Mouse (Mus musculus): Measurements from ENCODE around the gene Mgll. TPM values are rescaled to one million over a fixed set of nuclear protein-coding genes. Genes with fewer than 3 reads are reported as not detected.
A peak's percentile ranks its signal among the peaks of the same experiment; 100 is the strongest.

Gene Mgll
- polyA plus RNA-seq, 1 experiment from 2014 or later = 4.6 TPM

DNA sequence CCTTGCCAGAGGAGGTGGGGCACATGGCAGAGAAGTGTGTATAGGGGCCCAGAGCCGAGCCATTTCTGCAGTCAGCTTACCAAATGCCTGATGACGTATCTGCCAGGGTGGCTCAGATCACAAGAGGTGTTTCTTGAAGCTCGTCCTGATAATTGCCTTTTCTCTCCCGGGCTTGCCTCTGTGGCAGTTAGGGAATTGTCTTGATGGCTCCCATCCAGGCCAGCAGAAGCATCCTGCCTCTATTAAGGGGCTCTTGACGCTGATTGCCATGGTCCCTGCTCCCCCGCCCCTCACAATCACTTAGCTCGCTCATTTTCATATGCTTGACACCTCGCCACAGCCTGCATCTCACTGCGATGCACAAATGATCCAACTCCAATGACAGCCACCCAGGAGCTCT is 67.1 kb downstream of the Mgll start:
- 52% methylated on average over 9 of the region's 9 CpGs for WGBS
- Histone ChIP-seq H3K4me1 (replicated peaks; ENCODE audit: control insufficient read depth, insufficient read depth, low read length) (peaks cover 7% of the 10 kb centered on the region; the same call in 1 of the 2 replicates), H3K4me3 (ENCODE audit: low read depth, low read length) (no peak overlapping the region), H3K36me3 (ENCODE audit: control insufficient read depth, insufficient read depth, low read length) (no peaks in the 10 kb centered on the region), H3K27ac (ENCODE audit: low read depth, low read length) (no peak overlapping the region), H3K27me3 (ENCODE audit: control insufficient read depth, insufficient read depth, low read length) (no peaks in the 10 kb centered on the region), H3K9ac (ENCODE audit: low read depth, low read length) (no peak overlapping the region), H3K4me2 (replicated peaks; ENCODE audit: low read depth, low read length) (no peak overlapping the region), H3K9me3 (ENCODE audit: control insufficient read depth, low read length) (no peaks in the 10 kb centered on the region)
- DNase-seq (ENCODE audit: low spot score) (no peak), ATAC-seq (ENCODE audit: low FRiP score) (no peak)

DNA sequence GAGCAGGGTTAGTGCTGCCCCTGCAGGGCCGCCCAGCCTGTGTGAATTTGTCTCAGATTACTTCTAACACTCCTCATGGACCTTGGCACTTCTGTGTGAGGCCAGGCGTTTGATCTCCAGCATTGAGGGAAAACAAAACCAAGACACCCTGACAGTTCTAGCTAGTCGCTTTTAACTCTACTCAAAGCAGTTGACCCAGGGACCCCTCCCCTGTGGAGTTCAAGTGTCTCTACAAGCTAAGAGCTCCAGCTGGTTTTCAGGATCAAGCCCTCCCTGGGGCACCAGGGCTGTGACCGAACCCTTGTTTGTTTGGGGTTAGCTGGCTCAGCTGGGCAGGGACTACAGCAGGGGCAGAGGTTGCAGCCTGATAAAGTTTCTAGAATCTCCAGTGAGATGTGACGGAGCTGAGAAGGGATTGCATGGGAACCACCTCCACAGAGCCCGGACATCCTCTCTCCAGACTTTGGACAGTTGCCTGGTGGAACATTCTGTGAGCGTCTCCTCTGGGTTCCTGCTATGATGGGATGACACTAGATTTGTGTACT is 68.0 kb downstream of the Mgll start:
- H3K27me3 ChIP-seq (ENCODE audit: control insufficient read depth, insufficient read depth, low read length) = no peaks in the 10 kb centered on the region
- H3K4me2 ChIP-seq (replicated peaks; ENCODE audit: low read depth, low read length) = no peak overlapping the region
- no peaks in the 10 kb centered on the region for H3K36me3 ChIP-seq (ENCODE audit: control insufficient read depth, insufficient read depth, low read length)
- DNase-seq (ENCODE audit: low spot score) (no peak), ATAC-seq (ENCODE audit: low FRiP score) (no peak)
- no peaks in the 10 kb centered on the region for H3K9me3 ChIP-seq (ENCODE audit: control insufficient read depth, low read length)
- WGBS = 41% methylated on average over 7 of the region's 7 CpGs
- H3K27ac ChIP-seq (ENCODE audit: low read depth, low read length) = no peak overlapping the region
- H3K4me1 ChIP-seq (replicated peaks; ENCODE audit: control insufficient read depth, insufficient read depth, low read length) = peaks cover 6% of the 10 kb centered on the region; the same call in 1 of the 2 replicates
- no peak overlapping the region for H3K4me3 ChIP-seq (ENCODE audit: low read depth, low read length)
- no peak overlapping the region for H3K9ac ChIP-seq (ENCODE audit: low read depth, low read length)

DNA sequence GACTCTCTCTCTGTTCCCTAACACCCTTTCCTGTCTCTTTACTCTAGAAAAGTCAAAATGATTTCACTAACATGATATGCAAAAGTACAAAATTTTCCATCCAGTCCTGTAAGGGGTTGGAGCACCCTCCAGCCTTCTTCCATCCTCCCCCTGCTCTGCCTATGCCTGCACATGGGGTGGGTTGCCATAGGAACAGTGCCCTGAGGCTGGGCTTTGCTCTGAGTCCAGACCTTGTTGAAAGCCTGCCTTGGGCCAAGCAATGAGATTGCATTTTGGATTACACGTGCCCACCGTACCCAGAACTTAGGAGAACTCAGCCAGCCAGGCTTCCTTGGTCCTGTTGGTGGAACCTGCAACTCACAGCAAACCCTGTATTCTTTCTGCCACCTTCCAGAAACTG is 69.0 kb downstream of the Mgll start:
- H3K9me3 ChIP-seq (ENCODE audit: control insufficient read depth, low read length) = no peaks in the 10 kb centered on the region
- no peak overlapping the region for H3K4me2 ChIP-seq (replicated peaks; ENCODE audit: low read depth, low read length)
- WGBS = 41% methylated on average over 2 of the region's 2 CpGs
- H3K4me1 ChIP-seq (replicated peaks; ENCODE audit: control insufficient read depth, insufficient read depth, low read length) = no peaks in the 10 kb centered on the region
- H3K27ac ChIP-seq (ENCODE audit: low read depth, low read length) = no peak overlapping the region
- DNase-seq (ENCODE audit: low spot score) = peak; percentile 54
- ATAC-seq (ENCODE audit: low FRiP score) = no peak
- H3K4me3 ChIP-seq (ENCODE audit: low read depth, low read length) = no peak overlapping the region
- H3K27me3 ChIP-seq (ENCODE audit: control insufficient read depth, insufficient read depth, low read length) = no peaks in the 10 kb centered on the region
- no peaks in the 10 kb centered on the region for H3K36me3 ChIP-seq (ENCODE audit: control insufficient read depth, insufficient read depth, low read length)
- no peak overlapping the region for H3K9ac ChIP-seq (ENCODE audit: low read depth, low read length)

DNA sequence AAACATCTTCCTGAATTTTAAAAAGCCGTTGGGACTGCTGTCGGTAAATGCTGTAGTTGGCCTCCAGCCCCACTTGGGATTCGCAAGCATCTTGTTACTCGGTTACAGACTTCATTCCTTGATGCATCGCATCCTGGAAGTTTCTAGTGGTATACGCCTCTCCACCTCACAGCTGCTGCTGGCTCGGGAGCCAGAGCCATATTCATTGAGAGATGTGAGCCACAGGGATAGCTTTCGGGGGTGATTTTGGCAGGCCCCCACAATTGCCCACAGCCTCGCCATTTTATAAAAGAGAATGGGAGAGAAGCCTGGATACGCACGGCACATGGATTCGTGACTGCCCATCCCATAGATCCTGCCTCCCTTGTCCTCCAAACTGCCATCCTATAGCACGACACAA is 69.7 kb downstream of the Mgll start:
- Histone ChIP-seq H3K4me3 (ENCODE audit: low read depth, low read length) (no peak overlapping the region), H3K4me1 (replicated peaks; ENCODE audit: control insufficient read depth, insufficient read depth, low read length) (no peaks in the 10 kb centered on the region), H3K27ac (ENCODE audit: low read depth, low read length) (no peak overlapping the region), H3K4me2 (replicated peaks; ENCODE audit: low read depth, low read length) (no peak overlapping the region), H3K9me3 (ENCODE audit: control insufficient read depth, low read length) (no peaks in the 10 kb centered on the region), H3K9ac (ENCODE audit: low read depth, low read length) (no peak overlapping the region), H3K27me3 (ENCODE audit: control insufficient read depth, insufficient read depth, low read length) (no peaks in the 10 kb centered on the region), H3K36me3 (ENCODE audit: control insufficient read depth, insufficient read depth, low read length) (no peaks in the 10 kb centered on the region)
- ATAC-seq (ENCODE audit: low FRiP score) (no peak), DNase-seq (ENCODE audit: low spot score) (no peak)
- 82% methylated on average over 13 of the region's 13 CpGs for WGBS

DNA sequence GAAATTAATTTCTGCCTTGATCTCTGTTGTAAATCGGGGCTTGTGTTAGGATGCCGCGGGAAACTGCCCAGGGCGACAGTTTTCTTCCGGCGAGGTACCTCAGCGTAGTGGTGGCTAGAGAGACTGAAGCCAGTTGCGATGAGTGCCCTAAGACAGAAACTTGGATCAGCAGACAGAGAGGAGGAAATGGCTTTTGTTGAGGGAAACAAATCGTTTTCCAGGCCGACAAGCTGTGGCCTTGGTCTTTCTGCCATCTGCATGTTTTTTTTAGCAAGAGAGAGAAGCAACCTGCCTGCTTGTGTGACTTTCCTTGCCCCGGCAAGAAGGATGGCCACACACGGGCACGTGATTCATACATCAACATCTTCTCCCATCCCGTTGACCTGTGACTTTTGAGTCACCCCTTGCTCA is 70.4 kb downstream of the Mgll start:
- H3K4me3 ChIP-seq (ENCODE audit: low read depth, low read length) = no peak overlapping the region
- no peak for DNase-seq (ENCODE audit: low spot score)
- ATAC-seq (ENCODE audit: low FRiP score) = no peak
- H3K9ac ChIP-seq (ENCODE audit: low read depth, low read length) = no peak overlapping the region
- H3K9me3 ChIP-seq (ENCODE audit: control insufficient read depth, low read length) = no peaks in the 10 kb centered on the region
- no peak overlapping the region for H3K4me2 ChIP-seq (replicated peaks; ENCODE audit: low read depth, low read length)
- no peak overlapping the region for H3K27ac ChIP-seq (ENCODE audit: low read depth, low read length)
- no peaks in the 10 kb centered on the region for H3K36me3 ChIP-seq (ENCODE audit: control insufficient read depth, insufficient read depth, low read length)
- WGBS = 77% methylated on average over 14 of the region's 14 CpGs
- H3K4me1 ChIP-seq (replicated peaks; ENCODE audit: control insufficient read depth, insufficient read depth, low read length) = no peaks in the 10 kb centered on the region
- no peaks in the 10 kb centered on the region for H3K27me3 ChIP-seq (ENCODE audit: control insufficient read depth, insufficient read depth, low read length)

DNA sequence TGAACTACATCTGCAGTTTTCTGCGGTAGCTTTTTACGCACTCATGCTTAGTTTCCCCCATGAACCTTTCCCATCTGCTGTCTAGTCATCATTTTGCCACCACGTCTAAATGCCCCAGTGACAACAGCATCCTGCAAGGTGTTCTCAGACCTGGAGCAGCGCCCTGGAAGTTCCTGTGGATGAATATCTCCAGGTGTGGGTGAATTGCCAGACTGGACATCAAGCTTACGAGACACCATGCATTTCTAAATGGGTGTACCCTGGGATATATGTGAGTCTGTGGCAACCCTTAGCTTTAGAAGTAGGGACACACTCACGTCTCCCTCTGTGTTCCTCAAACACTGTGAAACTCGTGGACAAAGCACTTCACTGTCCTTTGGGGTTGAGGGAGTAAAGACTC is 76.0 kb downstream of the Mgll start:
- H3K9me3 ChIP-seq (ENCODE audit: control insufficient read depth, low read length) = no peaks in the 10 kb centered on the region
- peaks cover 3% of the 10 kb centered on the region; the same call in 1 of the 2 replicates for H3K4me1 ChIP-seq (replicated peaks; ENCODE audit: control insufficient read depth, insufficient read depth, low read length)
- H3K9ac ChIP-seq (ENCODE audit: low read depth, low read length) = no peak overlapping the region
- H3K4me3 ChIP-seq (ENCODE audit: low read depth, low read length) = no peak overlapping the region
- H3K27ac ChIP-seq (ENCODE audit: low read depth, low read length) = no peak overlapping the region
- 84% methylated on average over 7 of the region's 7 CpGs for WGBS
- no peak overlapping the region for H3K4me2 ChIP-seq (replicated peaks; ENCODE audit: low read depth, low read length)
- H3K27me3 ChIP-seq (ENCODE audit: control insufficient read depth, insufficient read depth, low read length) = no peaks in the 10 kb centered on the region
- DNase-seq (ENCODE audit: low spot score) = no peak
- H3K36me3 ChIP-seq (ENCODE audit: control insufficient read depth, insufficient read depth, low read length) = no peaks in the 10 kb centered on the region
- no peak for ATAC-seq (ENCODE audit: low FRiP score)

DNA sequence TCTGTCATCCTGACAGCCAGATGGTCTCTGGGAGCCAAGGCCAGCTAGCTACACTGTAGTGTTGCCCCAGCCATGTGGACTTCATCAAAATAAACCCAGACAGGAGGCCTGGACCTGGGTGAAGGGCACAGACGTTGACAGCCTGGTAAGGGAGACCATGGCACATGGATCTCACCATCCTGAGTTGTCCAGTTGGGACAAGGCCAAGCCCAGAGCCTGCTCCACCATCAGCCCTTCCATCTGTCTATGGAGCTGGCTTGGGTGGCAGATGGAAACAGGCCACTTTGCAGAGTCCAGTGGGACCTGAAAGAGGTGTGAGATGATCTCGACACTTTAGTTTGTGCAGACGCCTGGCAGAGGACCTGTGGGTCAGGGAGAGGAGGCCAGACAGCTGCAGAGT is 76.5 kb downstream of the Mgll start:
- Histone ChIP-seq H3K27me3 (ENCODE audit: control insufficient read depth, insufficient read depth, low read length) (no peaks in the 10 kb centered on the region), H3K4me1 (replicated peaks; ENCODE audit: control insufficient read depth, insufficient read depth, low read length) (peaks cover 3% of the 10 kb centered on the region; the same call in 1 of the 2 replicates), H3K9me3 (ENCODE audit: control insufficient read depth, low read length) (no peaks in the 10 kb centered on the region), H3K27ac (ENCODE audit: low read depth, low read length) (no peak overlapping the region), H3K4me2 (replicated peaks; ENCODE audit: low read depth, low read length) (no peak overlapping the region), H3K4me3 (ENCODE audit: low read depth, low read length) (no peak overlapping the region), H3K9ac (ENCODE audit: low read depth, low read length) (no peak overlapping the region), H3K36me3 (ENCODE audit: control insufficient read depth, insufficient read depth, low read length) (no peaks in the 10 kb centered on the region)
- WGBS = 60% methylated on average over 3 of the region's 3 CpGs
- DNase-seq (ENCODE audit: low spot score) (no peak), ATAC-seq (ENCODE audit: low FRiP score) (no peak)

DNA sequence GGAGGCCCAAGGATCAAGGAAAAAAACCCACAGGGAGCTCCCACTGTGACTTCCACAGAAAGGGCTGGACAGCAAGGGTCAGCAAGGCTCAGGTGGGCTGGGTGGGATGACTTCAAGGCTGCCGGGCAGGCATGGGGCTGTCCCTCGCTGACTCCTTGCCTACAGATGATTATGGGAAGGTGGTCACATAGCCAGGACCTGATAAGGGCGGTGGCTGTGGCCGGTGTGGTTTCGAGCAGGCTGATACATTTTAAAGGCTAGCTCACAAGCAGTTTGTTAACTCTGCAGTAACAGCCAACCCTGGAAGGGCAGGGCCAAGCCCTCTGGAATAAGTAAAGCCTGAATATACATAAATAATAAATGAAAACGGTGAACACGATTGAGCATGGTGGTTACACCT is 78.8 kb downstream of the Mgll start:
- WGBS = 91% methylated on average over 7 of the region's 7 CpGs
- H3K4me1 ChIP-seq (replicated peaks; ENCODE audit: control insufficient read depth, insufficient read depth, low read length) = peaks cover 3% of the 10 kb centered on the region; the same call in 1 of the 2 replicates
- H3K36me3 ChIP-seq (ENCODE audit: control insufficient read depth, insufficient read depth, low read length) = no peaks in the 10 kb centered on the region
- H3K4me3 ChIP-seq (ENCODE audit: low read depth, low read length) = no peak overlapping the region
- ATAC-seq (ENCODE audit: low FRiP score) (no peak), DNase-seq (ENCODE audit: low spot score) (no peak)
- no peak overlapping the region for H3K27ac ChIP-seq (ENCODE audit: low read depth, low read length)
- no peaks in the 10 kb centered on the region for H3K27me3 ChIP-seq (ENCODE audit: control insufficient read depth, insufficient read depth, low read length)
- H3K9me3 ChIP-seq (ENCODE audit: control insufficient read depth, low read length) = no peaks in the 10 kb centered on the region
- H3K4me2 ChIP-seq (replicated peaks; ENCODE audit: low read depth, low read length) = no peak overlapping the region
- no peak overlapping the region for H3K9ac ChIP-seq (ENCODE audit: low read depth, low read length)

DNA sequence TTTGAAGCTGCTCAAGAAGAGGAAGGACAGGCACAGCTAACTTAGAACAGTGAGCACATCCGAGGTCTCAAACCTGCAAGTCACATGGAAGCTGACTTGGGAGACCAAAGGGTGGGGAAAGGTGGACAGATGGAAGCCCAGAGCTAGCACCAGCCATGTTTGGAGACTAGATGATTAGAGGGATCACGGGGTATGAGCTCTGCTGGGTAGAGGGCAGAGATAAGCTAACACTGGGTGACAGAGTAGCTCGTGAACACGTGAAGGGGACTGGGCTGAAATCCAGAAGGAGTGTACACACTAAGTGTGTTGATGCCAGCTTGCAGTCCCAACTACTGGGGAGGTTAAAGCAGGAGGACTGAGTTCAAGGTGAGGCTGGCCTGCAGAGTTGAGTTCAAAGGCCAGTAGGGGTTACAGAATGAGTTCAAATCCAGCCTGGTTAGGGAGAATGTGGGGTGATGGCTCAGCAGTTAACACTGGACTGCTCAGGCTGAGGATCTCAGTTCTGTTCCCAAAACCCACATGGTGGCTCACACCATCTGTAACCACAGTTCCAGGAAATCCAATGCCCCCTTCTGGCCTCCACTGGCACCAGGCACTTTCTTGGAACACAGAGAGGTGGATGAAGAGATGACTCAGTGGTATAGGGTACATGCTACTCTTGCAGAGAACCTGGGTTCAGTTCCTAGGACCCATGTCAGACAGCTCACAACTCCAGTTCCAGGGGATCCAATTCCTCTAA is 79.9 kb downstream of the Mgll start:
- Histone ChIP-seq H3K4me3 (ENCODE audit: low read depth, low read length) (no peak overlapping the region), H3K9ac (ENCODE audit: low read depth, low read length) (no peak overlapping the region), H3K9me3 (ENCODE audit: control insufficient read depth, low read length) (no peaks in the 10 kb centered on the region), H3K27me3 (ENCODE audit: control insufficient read depth, insufficient read depth, low read length) (no peaks in the 10 kb centered on the region), H3K36me3 (ENCODE audit: control insufficient read depth, insufficient read depth, low read length) (no peaks in the 10 kb centered on the region), H3K4me2 (replicated peaks; ENCODE audit: low read depth, low read length) (no peak overlapping the region), H3K27ac (ENCODE audit: low read depth, low read length) (no peak overlapping the region), H3K4me1 (replicated peaks; ENCODE audit: control insufficient read depth, insufficient read depth, low read length) (peaks cover 3% of the 10 kb centered on the region; the same call in 1 of the 2 replicates)
- DNase-seq (ENCODE audit: low spot score) = no peak
- ATAC-seq (ENCODE audit: low FRiP score) = no peak
- WGBS = 80% methylated on average over 4 of the region's 4 CpGs
